Mouse (Mus musculus) liver, embryonic 14.5 days (tissue): Measurements from ENCODE around the gene Slc35f2. TPM values are rescaled to one million over a fixed set of nuclear protein-coding genes. Genes with fewer than 3 reads are reported as not detected.

Experiments
- ATAC-seq: fragments of 200-750 bp; cut with Nextera tagmentation; 2 replicates; pipeline ENCODE4 v1.8.0; 2017; ENCODE audit warnings: moderate number of reproducible peaks, mild to moderate bottlenecking, moderate library complexity; ENCODE audit not compliant: insufficient read depth
- DNase-seq, 3 experiments: peaks; one replicate each; pipeline ENCODE4 v3.0.0-alpha.2; 2012 to 2013; ENCODE audit warnings: low read depth in 3 of 3, low spot score in 3 of 3
- H3K27ac ChIP-seq: fragments of 300-500 bp; sonication (generic); 2 replicates; pipeline ENCODE4 v1.5.1; 2014; ENCODE audit warnings: moderate library complexity, mild to moderate bottlenecking, control low read depth, inconsistent platforms
- H3K27me3 ChIP-seq: fragments of 300-500 bp; sonication (generic); 2 replicates; pipeline ENCODE4 v1.6.1; 2014; ENCODE audit warnings: mild to moderate bottlenecking, low read length, moderate library complexity; ENCODE audit not compliant: control insufficient read depth, insufficient read depth
- H3K36me3 ChIP-seq: fragments of 300-500 bp; sonication (generic); replicated peaks from 2 replicates; pipeline ENCODE4 v1.6.1; 2014; ENCODE audit warnings: low read depth; ENCODE audit not compliant: control insufficient read depth, insufficient read depth
- H3K4me1 ChIP-seq, 2 experiments: fragments of 200-500 bp in 1 of 2; fragments of 300-500 bp in 1 of 2; sonication (generic) in 1 of 2; replicated peaks; 2 replicates each; pipeline ENCODE4 v1.6.1; 2012 to 2014; ENCODE audit warnings: antibody characterized with exemption in 1 of 2, inconsistent platforms in 1 of 2, low read length in 1 of 2; ENCODE audit not compliant: control insufficient read depth in 2 of 2, insufficient read depth in 2 of 2
- H3K4me2 ChIP-seq: fragments of 300-500 bp; sonication (generic); 2 replicates; pipeline ENCODE4 v1.6.1; 2014; ENCODE audit warnings: low read depth, mild to moderate bottlenecking, control low read depth, moderate library complexity
- H3K4me3 ChIP-seq, 2 experiments: fragments of 200-500 bp in 1 of 2; fragments of 300-500 bp in 1 of 2; sonication (generic) in 1 of 2; 2 replicates each; pipeline ENCODE4 v1.5.1; 2012 to 2014; ENCODE audit warnings: low read depth in 2 of 2, low read length in 2 of 2, mild to moderate bottlenecking in 2 of 2, control low read depth in 1 of 2, inconsistent platforms in 1 of 2, moderate library complexity in 1 of 2; ENCODE audit not compliant: insufficient read depth in 1 of 2
- H3K9ac ChIP-seq: fragments of 300-500 bp; sonication (generic); replicated peaks from 2 replicates; pipeline ENCODE4 v1.6.1; 2014; ENCODE audit warnings: mild to moderate bottlenecking, control low read depth, moderate library complexity
- H3K9me3 ChIP-seq: fragments of 300-500 bp; sonication (generic); 2 replicates; pipeline ENCODE4 v1.6.1; 2016; ENCODE audit warnings: low read length, mixed read lengths; ENCODE audit not compliant: control insufficient read depth
- CTCF ChIP-seq: IDR thresholded peaks from 2 replicates; pipeline ENCODE4 v1.5.1; 2016; ENCODE audit warnings: antibody characterized with exemption, low read depth, control low read depth
- EP300 ChIP-seq: IDR thresholded peaks from 2 replicates; pipeline ENCODE4 v1.6.1; 2016; ENCODE audit warnings: antibody characterized with exemption, low read depth
- WGBS: fragments of 180-500 bp; shearing (Covaris S2); extraction: QIAGEN DNeasy Blood & Tissue Kit; methylation state at CpG from one replicate; pipeline ENCODE4 v1.1.7; 2014; ENCODE audit not compliant: insufficient replicate concordance; 5-methylcytosine and 5-hydroxymethylcytosine counted together
- polyA plus RNA-seq, 2 experiments: library from polyadenylated mRNA; depleted of rRNA in 1 of 2; stranded (reverse) in 1 of 2; unstranded in 1 of 2; fragments of >200 nt; fragmentation: Nextera tagmentation in 1 of 2; extraction: Ambion mirVana in 1 of 2; gene quantifications; 2 replicates each; pipeline versions ENCODE4 v1.2.1 to v1.2.3; 2012 to 2014

The Slc35f2 gene
- polyA plus RNA-seq, 2 experiments = 0.14 to 0.26 TPM

- H3K9ac ChIP-seq = no peak overlapping the region
- DNase-seq (no peak), ATAC-seq (no peak)
- no peak overlapping the region for H3K4me3 ChIP-seq
- no peaks in the 10 kb centered on the region for H3K4me1 ChIP-seq
- TF ChIP-seq EP300 (no peak), CTCF (no peak)
- H3K36me3 ChIP-seq = no peaks in the 10 kb centered on the region
- no peaks in the 10 kb centered on the region for H3K9me3 ChIP-seq
- no peak overlapping the region for H3K27ac ChIP-seq
- H3K27me3 ChIP-seq = no peaks in the 10 kb centered on the region
- no peak overlapping the region for H3K4me2 ChIP-seq
- 69% methylated on average over 1 of the region's 1 CpGs for WGBS
Measured at GRCm38 (mm10) chr9:53854525-53854924, 83.2 kb downstream of the Slc35f2 start.

- H3K9me3 ChIP-seq = no peaks in the 10 kb centered on the region
- no peaks in the 10 kb centered on the region for H3K36me3 ChIP-seq
- H3K4me1 ChIP-seq = no peaks in the 10 kb centered on the region
- H3K4me3 ChIP-seq = no peak overlapping the region
- H3K27ac ChIP-seq = no peak overlapping the region
- H3K9ac ChIP-seq = no peak overlapping the region
- 49% methylated on average over 5 of the region's 5 CpGs for WGBS
- H3K4me2 ChIP-seq = no peak overlapping the region
- TF ChIP-seq CTCF (no peak), EP300 (no peak)
- no peaks in the 10 kb centered on the region for H3K27me3 ChIP-seq
- DNase-seq = no peak
- ATAC-seq = no peak
Measured at GRCm38 (mm10) chr9:53857864-53858263, 86.5 kb downstream of the Slc35f2 start.

Other genes starting within 250 kb of the Slc35f2 start
- 2.7 and 3.7 TPM in 2 replicates for gene Atm, start 234.8 kb upstream of the Slc35f2 start, polyA plus RNA-seq (2012; rRNA removed)
- gene Atm, start 234.8 kb upstream of the Slc35f2 start, polyA plus RNA-seq (2014; fragmentation: Nextera tagmentation; extraction: Ambion mirVana) = 3.5 and 4.0 TPM in 2 replicates
- gene Npat, start 234.5 kb upstream of the Slc35f2 start, polyA plus RNA-seq (2012; rRNA removed) = 3.7 and 5.1 TPM in 2 replicates
- gene Npat, start 234.5 kb upstream of the Slc35f2 start, polyA plus RNA-seq (2014; fragmentation: Nextera tagmentation; extraction: Ambion mirVana) = 10.3 and 10.4 TPM in 2 replicates
- gene Acat1, start 161.2 kb upstream of the Slc35f2 start, polyA plus RNA-seq (2012; rRNA removed) = 31.8 and 52.8 TPM in 2 replicates
- gene Acat1, start 161.2 kb upstream of the Slc35f2 start, polyA plus RNA-seq (2014; fragmentation: Nextera tagmentation; extraction: Ambion mirVana) = 87.4 and 97.3 TPM in 2 replicates
- 2.2 and 3.8 TPM in 2 replicates for gene Cul5, start 101.5 kb upstream of the Slc35f2 start, polyA plus RNA-seq (2012; rRNA removed)
- 12.8 and 15.1 TPM in 2 replicates for gene Cul5, start 101.5 kb upstream of the Slc35f2 start, polyA plus RNA-seq (2014; fragmentation: Nextera tagmentation; extraction: Ambion mirVana)
- gene Rab39, start 65.3 kb upstream of the Slc35f2 start, polyA plus RNA-seq (2012; rRNA removed) = 0.26 and 0.31 TPM in 2 replicates
- gene Rab39, start 65.3 kb upstream of the Slc35f2 start, polyA plus RNA-seq (2014; fragmentation: Nextera tagmentation; extraction: Ambion mirVana) = 0.51 and 0.62 TPM in 2 replicates
- not detected in 2 replicates for gene Sln, start 78.6 kb downstream of the Slc35f2 start, polyA plus RNA-seq (2012; rRNA removed)
- 0.10 TPM in 1 of 2 replicates, not detected in the other for gene Sln, start 78.6 kb downstream of the Slc35f2 start, polyA plus RNA-seq (2014; fragmentation: Nextera tagmentation; extraction: Ambion mirVana)
- 0.03 and 0.08 TPM in 2 replicates for gene Elmod1, start 203.8 kb downstream of the Slc35f2 start, polyA plus RNA-seq (2012; rRNA removed)
- gene Elmod1, start 203.8 kb downstream of the Slc35f2 start, polyA plus RNA-seq (2014; fragmentation: Nextera tagmentation; extraction: Ambion mirVana) = not detected in 2 replicates